ENCODE assay signal across 12 mouse cellular contexts in genomic region chr14:12577475-12578140, GRCm38 (mm10).
"Had no signal": no experiment of that assay in that cellular context is flagged by ENCODE, and none has a peak within 500 bp of the region (broad histone marks: within the 10 kb centered on the region; RNA-seq: fewer than 3 reads in every experiment).

No protein-coding gene starts in this region.

- ATAC-seq: liver, postnatal 0 days; midbrain, embryonic 13.5 days had no signal

- H3K4me1 ChIP-seq: liver, embryonic 13.5 days had no signal

- H3K27me3 ChIP-seq: limb, embryonic 12.5 days; liver, embryonic 13.5 days; midbrain, embryonic 13.5 days; neural tube, embryonic 15.5 days had no signal

- H3K27ac ChIP-seq: limb, embryonic 12.5 days; liver, embryonic 13.5 days; midbrain, embryonic 13.5 days; neural tube, embryonic 15.5 days had no signal

- H3K36me3 ChIP-seq: limb, embryonic 12.5 days; liver, embryonic 13.5 days; midbrain, embryonic 13.5 days; neural tube, embryonic 15.5 days had no signal

- H3K4me3 ChIP-seq: limb, embryonic 12.5 days; liver, embryonic 13.5 days; midbrain, embryonic 13.5 days; myocyte; neural tube, embryonic 15.5 days had no signal

- H3K4me2 ChIP-seq: limb, embryonic 12.5 days; liver, embryonic 13.5 days; midbrain, embryonic 13.5 days; neural tube, embryonic 15.5 days had no signal

- DNase-seq: kidney, adult 18-20 months; kidney, postnatal 14 days; liver; liver, embryonic 13.5 days; liver, postnatal 0 days; right cerebral cortex, adult 18-20 months; right cerebral cortex, postnatal 25 days; thymus, postnatal 4 days had no signal

- H3K9me3 ChIP-seq: limb, embryonic 12.5 days; liver, embryonic 13.5 days; midbrain, embryonic 13.5 days; neural tube, embryonic 15.5 days had no signal

- H3K9ac ChIP-seq: limb, embryonic 12.5 days; liver, embryonic 13.5 days; liver, postnatal 0 days; midbrain, embryonic 13.5 days; neural tube, embryonic 15.5 days had no signal
